Mouse (Mus musculus) cerebellum, postnatal 4 days (tissue): Measurements from ENCODE around the gene Mmachc.
"Not testable (repeated sequence)": the region's sequence is repeated elsewhere in the genome, so short reads cannot be mapped to it uniquely, and the experiment has no call there.

ENCODE experiments used
- DNase-seq, 2 experiments: peaks; one replicate each; pipeline ENCODE4 v3.0.0; 2022; ENCODE audit warnings: low spot score in 2 of 2, mixed read lengths in 1 of 2

Mmachc gene

GRCm38 (mm10) chr4:116689309-116689876, 18.8 kb downstream of the Mmachc start:
- no peak for DNase-seq

GRCm38 (mm10) chr4:116687041-116687440, 21.2 kb downstream of the Mmachc start:
- DNase-seq = no peak

- peak; percentile 93 to 95 for DNase-seq
These were observed 22.7 kb downstream of the Mmachc start, which contains the start of gene Prdx1 for GRCm38 (mm10) chr4:116685402-116686061. Gene Prdx1, plus strand, starts transcription at chr4:116685544.

GRCm38 (mm10) chr4:116684665-116685064, 23.5 kb downstream of the Mmachc start:
- DNase-seq = no peak

GRCm38 (mm10) chr4:116683957-116684356, 24.2 kb downstream of the Mmachc start:
- no peak for DNase-seq

GRCm38 (mm10) chr4:116680521-116680920, 27.7 kb downstream of the Mmachc start:
- not testable (repeated sequence) for DNase-seq

- DNase-seq = no peak
These were observed 29.1 kb downstream of the Mmachc start for GRCm38 (mm10) chr4:116679141-116679540.

- DNase-seq = no peak
These were observed 30.4 kb downstream of the Mmachc start for GRCm38 (mm10) chr4:116677808-116678207.

- DNase-seq = no peak
These were observed 32.2 kb downstream of the Mmachc start for GRCm38 (mm10) chr4:116676027-116676426.

- DNase-seq = not testable (repeated sequence)
These were observed 33.4 kb downstream of the Mmachc start for GRCm38 (mm10) chr4:116674761-116675160.

- no peak for DNase-seq
These were observed 35.4 kb downstream of the Mmachc start for GRCm38 (mm10) chr4:116672785-116673184.

- no peak for DNase-seq
These were observed 38.9 kb downstream of the Mmachc start for GRCm38 (mm10) chr4:116669291-116669690.

GRCm38 (mm10) chr4:116668145-116668544, 40.1 kb downstream of the Mmachc start:
- no peak for DNase-seq

- DNase-seq = no peak
These were observed 41.6 kb downstream of the Mmachc start for GRCm38 (mm10) chr4:116666625-116667024.

- no peak for DNase-seq
These were observed 46.2 kb downstream of the Mmachc start for GRCm38 (mm10) chr4:116661998-116662397.

GRCm38 (mm10) chr4:116660829-116661228, 47.4 kb downstream of the Mmachc start:
- DNase-seq = no peak

GRCm38 (mm10) chr4:116659916-116660315, 48.3 kb downstream of the Mmachc start:
- DNase-seq = not testable (repeated sequence)

- DNase-seq = no peak
These were observed 48.7 kb downstream of the Mmachc start for GRCm38 (mm10) chr4:116659474-116659873.

GRCm38 (mm10) chr4:116657971-116658370, 50.2 kb downstream of the Mmachc start:
- no peak for DNase-seq

GRCm38 (mm10) chr4:116655658-116656057, 52.5 kb downstream of the Mmachc start:
- no peak for DNase-seq

- DNase-seq = no peak
These were observed 53.1 kb downstream of the Mmachc start for GRCm38 (mm10) chr4:116655100-116655499.

GRCm38 (mm10) chr4:116653228-116653627, 55.0 kb downstream of the Mmachc start:
- no peak for DNase-seq
